Mouse (Mus musculus) liver, embryonic 14.5 days (tissue): ENCODE measurements at regions not wholly inside any gene's neighbourhood (a gene's known extent, or its start where the extent isn't known, plus 50 kb on each side); places are given as distances from the start of the nearest gene placed in this dataset.

Experiments used
- CTCF ChIP-seq: IDR thresholded peaks from 2 replicates; pipeline ENCODE4 v1.5.1; 2016; ENCODE audit warnings: antibody characterized with exemption, low read depth, control low read depth
- EP300 ChIP-seq: IDR thresholded peaks from 2 replicates; pipeline ENCODE4 v1.6.1; 2016; ENCODE audit warnings: antibody characterized with exemption, low read depth

DNA sequence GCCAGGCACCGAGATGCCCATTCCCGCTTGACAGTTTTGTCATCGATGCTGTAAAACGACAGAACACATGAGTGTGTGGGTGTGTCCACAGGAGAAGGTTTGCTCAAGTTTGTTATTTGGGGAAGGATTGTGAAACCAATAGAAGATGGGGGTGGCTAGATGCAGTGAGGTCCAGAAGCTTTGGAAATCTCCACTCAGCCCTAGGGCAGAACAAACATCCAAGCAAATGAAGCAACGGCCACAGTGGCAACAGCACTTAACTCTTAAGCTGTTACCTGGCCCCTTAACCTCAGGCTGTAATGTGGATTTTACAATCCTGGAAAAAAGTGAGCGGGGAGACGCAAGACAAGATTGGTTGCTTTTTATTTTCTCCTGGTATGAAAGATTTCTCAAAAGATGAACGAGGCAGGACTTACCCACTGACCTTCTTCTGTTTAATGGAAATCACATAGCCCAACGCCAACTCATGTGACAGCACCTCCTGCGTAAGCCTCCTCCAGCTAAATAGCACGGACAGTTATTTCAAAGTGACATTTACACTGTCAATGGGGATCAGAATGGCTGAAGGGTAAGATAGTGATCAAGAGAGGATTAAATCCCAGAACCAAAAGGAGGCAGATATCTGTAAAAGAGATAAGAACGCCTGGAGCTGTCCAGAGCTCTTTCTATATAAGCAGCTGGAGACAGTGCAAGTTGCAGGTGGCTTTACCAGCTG lies 156.6 kb upstream of the Rfx3 start:
- TF ChIP-seq CTCF (no peak), EP300 (no peak)
